Mouse (Mus musculus): ENCODE data around the gene Rreb1.

DNA sequence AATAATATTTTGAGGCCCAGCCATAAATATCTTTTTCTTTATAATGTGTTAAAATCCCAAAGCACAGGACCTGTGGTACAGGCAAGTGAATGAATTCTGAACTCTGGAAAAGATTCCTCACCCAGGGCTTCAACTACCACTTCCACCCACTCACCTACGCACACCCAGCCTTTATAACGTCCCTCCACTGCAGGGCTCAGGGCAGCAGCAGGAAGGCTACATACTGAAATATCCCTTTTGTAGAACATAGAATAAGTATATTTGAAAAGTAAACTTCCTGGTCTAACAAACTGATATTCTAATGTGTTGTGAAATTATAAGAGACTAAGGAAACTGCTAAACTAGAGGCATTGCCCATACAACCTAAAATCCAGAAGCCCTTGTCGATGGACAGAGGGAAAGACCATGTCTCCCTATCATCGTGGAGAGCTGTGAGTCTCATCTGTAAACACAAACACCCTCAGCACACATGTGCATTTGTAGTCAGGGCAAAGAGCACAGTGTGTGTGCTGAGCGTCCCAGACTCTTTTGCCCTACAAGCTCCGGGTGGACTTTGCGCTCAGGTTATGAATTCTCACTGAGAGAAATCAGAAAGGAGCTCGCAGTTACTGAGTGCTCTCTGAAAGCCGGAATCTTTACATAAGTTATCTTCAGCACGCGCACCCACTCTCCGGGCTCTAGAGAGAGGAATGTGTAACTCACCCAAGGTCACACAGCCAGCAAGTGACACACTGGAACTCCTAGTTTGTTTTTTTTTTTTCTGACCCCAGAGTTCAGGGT lies 46.1 kb upstream of the Rreb1 start:
- no peak for TF ChIP-seq CTCF (conservative IDR thresholded peaks at IDR 0.05; ENCODE audit: low read length)
- TF ChIP-seq NANOG (IDR thresholded peaks at IDR 0.05; ENCODE audit: borderline replicate concordance, low read length), result no peak
- TF ChIP-seq POU5F1 (IDR thresholded peaks at IDR 0.05; ENCODE audit: borderline replicate concordance, low read length), result no peak

All from E14TG2a.4 (cell line).